Mouse (Mus musculus): Measurements from ENCODE around the gene Psme2. TPM values are rescaled to one million over a fixed set of nuclear protein-coding genes. Genes with fewer than 3 reads are reported as not detected.

The Psme2 gene
- total RNA-seq, 2 experiments from 2014 or later: 400 to 422 TPM

Other genes starting within 250 kb of the Psme2 start
- gene Dhrs4, start 112.4 kb downstream of the Psme2 start, total RNA-seq (2021): 100 to 1,000 TPM in 1 of 2 experiments, 10 to 100 TPM in 1; 79.4 to 114 TPM
- gene Carmil3, start 100.5 kb downstream of the Psme2 start, total RNA-seq (2021): 1 to 10 TPM; 4.8 to 5.4 TPM
- under 1 TPM in 1 of 2 experiments, not detected in 1; 0.13 TPM for gene Cpne6, start 80.7 kb downstream of the Psme2 start, total RNA-seq (2021)
- not detected for gene Nrl, start 66.1 kb downstream of the Psme2 start, total RNA-seq (2021)
- 10 to 100 TPM; 21.6 to 31.7 TPM for gene Pck2, start 50.8 kb downstream of the Psme2 start, total RNA-seq (2021)
- 100 to 1,000 TPM; 107 to 153 TPM for gene Dcaf11, start 31.1 kb downstream of the Psme2 start, total RNA-seq (2021)
- 1 to 10 TPM in 1 of 2 experiments, not detected in 1; 1.5 TPM for gene A730061H03Rik, start 30.7 kb downstream of the Psme2 start, total RNA-seq (2021)
- gene Fitm1, start 15.5 kb downstream of the Psme2 start, total RNA-seq (2021): 1 to 10 TPM in 1 of 2 experiments, under 1 TPM in 1; 0.96 to 2.3 TPM
- 100 to 1,000 TPM; 231 to 367 TPM for gene Psme1, start 13.0 kb downstream of the Psme2 start, total RNA-seq (2021)
- gene Emc9, start 5.8 kb downstream of the Psme2 start, total RNA-seq (2021): 10 to 100 TPM; 27.5 to 45.7 TPM
- 10 to 100 TPM; 28.1 to 36.0 TPM for gene Rnf31, start 595 bp upstream of the Psme2 start, total RNA-seq (2021)
- gene Irf9, start 12.5 kb upstream of the Psme2 start, total RNA-seq (2021): 10 to 100 TPM; 20.0 to 26.2 TPM
- gene Rec8, start 26.9 kb upstream of the Psme2 start, total RNA-seq (2021): 1 to 10 TPM; 3.5 to 7.4 TPM
- gene Ipo4, start 44.8 kb upstream of the Psme2 start, total RNA-seq (2021): 100 to 1,000 TPM in 1 of 2 experiments, 10 to 100 TPM in 1; 95.4 to 122 TPM
- gene Gm49378, start 46.8 kb upstream of the Psme2 start, total RNA-seq (2021): 1 to 10 TPM in 1 of 2 experiments, not detected in 1; 2.1 TPM
- 10 to 100 TPM; 70.2 to 84.9 TPM for gene Tm9sf1, start 52.7 kb upstream of the Psme2 start, total RNA-seq (2021)
- gene Tssk4, start 59.1 kb upstream of the Psme2 start, total RNA-seq (2021): 1 to 10 TPM in 1 of 2 experiments, under 1 TPM in 1; 0.58 to 1.2 TPM
- 10 to 100 TPM; 37.1 to 59.5 TPM for gene Mdp1, start 69.4 kb upstream of the Psme2 start, total RNA-seq (2021)
- gene Gmpr2, start 80.8 kb upstream of the Psme2 start, total RNA-seq (2021): 10 to 100 TPM; 24.0 to 24.5 TPM
- gene Nedd8, start 81.0 kb upstream of the Psme2 start, total RNA-seq (2021): 100 to 1,000 TPM; 312 to 368 TPM
- 10 to 100 TPM; 34.3 to 59.4 TPM for gene Tinf2, start 90.7 kb upstream of the Psme2 start, total RNA-seq (2021)
- under 1 TPM; 0.29 to 0.30 TPM for gene Tgm1, start 122.8 kb upstream of the Psme2 start, total RNA-seq (2021)
- 10 to 100 TPM; 15.9 to 20.0 TPM for gene Rabggta, start 131.2 kb upstream of the Psme2 start, total RNA-seq (2021)
- gene Dhrs1, start 154.6 kb upstream of the Psme2 start, total RNA-seq (2021): 10 to 100 TPM; 60.4 to 72.0 TPM
- 10 to 100 TPM; 14.0 to 14.3 TPM for gene Nop9, start 154.6 kb upstream of the Psme2 start, total RNA-seq (2021)
- gene Cideb, start 167.3 kb upstream of the Psme2 start, total RNA-seq (2021): 1 to 10 TPM in 1 of 2 experiments, under 1 TPM in 1; 0.76 to 2.3 TPM
- gene Ltb4r2, start 170.3 kb upstream of the Psme2 start, total RNA-seq (2021): not detected
- gene Ltb4r1, start 174.8 kb upstream of the Psme2 start, total RNA-seq (2021): under 1 TPM; 0.42 to 0.50 TPM
- 10 to 100 TPM in 1 of 2 experiments, 1 to 10 TPM in 1; 8.3 to 17.1 TPM for gene Adcy4, start 193.0 kb upstream of the Psme2 start, total RNA-seq (2021)
- 1 to 10 TPM; 3.6 to 4.5 TPM for gene Ripk3, start 197.8 kb upstream of the Psme2 start, total RNA-seq (2021)
- 10 to 100 TPM; 17.4 to 21.4 TPM for gene Nfatc4, start 232.0 kb upstream of the Psme2 start, total RNA-seq (2021)

Data from adrenal gland, adult 18-20 months (tissue).